Mouse (Mus musculus) intestine, embryonic 15.5 days (tissue): ENCODE results near the gene Klf15. TPM values are rescaled to one million over a fixed set of nuclear protein-coding genes. Genes with fewer than 3 reads are reported as not detected.

Experiments used
- ATAC-seq: fragments of 200-750 bp; cut with Nextera tagmentation; 2 replicates; pipeline ENCODE4 v1.8.0; 2017; ENCODE audit warnings: moderate TSS enrichment, moderate library complexity
- H3K27ac ChIP-seq: fragments of 300-500 bp; sonication (generic); 2 replicates; pipeline ENCODE4 v1.5.1; 2015; ENCODE audit warnings: mild to moderate bottlenecking, inconsistent platforms
- H3K27me3 ChIP-seq: fragments of 300-500 bp; sonication (generic); replicated peaks from 2 replicates; pipeline ENCODE4 v1.6.1; 2015; ENCODE audit warnings: inconsistent platforms
- H3K36me3 ChIP-seq: fragments of 300-500 bp; sonication (generic); 2 replicates; pipeline ENCODE4 v1.6.1; 2015; ENCODE audit warnings: inconsistent platforms
- H3K4me1 ChIP-seq: fragments of 300-500 bp; sonication (generic); replicated peaks from 2 replicates; pipeline ENCODE4 v1.6.1; 2015; ENCODE audit warnings: inconsistent platforms
- H3K4me2 ChIP-seq: fragments of 300-500 bp; sonication (generic); replicated peaks from 2 replicates; pipeline ENCODE4 v1.6.1; 2015; ENCODE audit warnings: mild to moderate bottlenecking, inconsistent platforms
- H3K4me3 ChIP-seq: fragments of 300-500 bp; sonication (generic); replicated peaks from 2 replicates; pipeline ENCODE4 v1.5.1; 2015; ENCODE audit warnings: inconsistent platforms
- H3K9ac ChIP-seq: fragments of 300-500 bp; sonication (generic); 2 replicates; pipeline ENCODE4 v1.6.1; 2015; ENCODE audit warnings: inconsistent platforms
- H3K9me3 ChIP-seq: fragments of 300-500 bp; sonication (generic); 2 replicates; pipeline ENCODE4 v1.6.1; 2016; ENCODE audit warnings: inconsistent platforms
- WGBS: fragments of 180-500 bp; shearing (Covaris S2); methylation state at CpG from one replicate; pipeline ENCODE4 v1.1.7; 2015; 5-methylcytosine and 5-hydroxymethylcytosine counted together
- polyA plus RNA-seq: library from polyadenylated mRNA; unstranded; fragments of >200 nt; fragmentation: Nextera tagmentation; extraction: Ambion mirVana; gene quantifications from 2 replicates; pipeline ENCODE4 v1.2.1, GENCODE M21; 2015

Gene Klf15
- polyA plus RNA-seq, 1 experiment from 2014 or later = 6.3 TPM

- Histone ChIP-seq H3K9me3 (no peaks in the 10 kb centered on the region), H3K4me1 (peaks cover 14% of the 10 kb centered on the region), H3K9ac (no peak overlapping the region), H3K36me3 (no peaks in the 10 kb centered on the region), H3K27me3 (peaks cover 9% of the 10 kb centered on the region), H3K4me3 (no peak overlapping the region), H3K4me2 (no peak overlapping the region), H3K27ac (no peak overlapping the region)
- WGBS = 84% methylated on average over 10 of the region's 10 CpGs
- ATAC-seq = no peak
These were observed 3.7 kb downstream of the Klf15 start for GRCm38 (mm10) chr6:90466079-90466478.

- H3K4me3 ChIP-seq = no peak overlapping the region
- H3K27me3 ChIP-seq = peaks cover under 1% of the 10 kb centered on the region; the same call in 1 of the 2 replicates
- no peak overlapping the region for H3K27ac ChIP-seq
- no peak overlapping the region for H3K9ac ChIP-seq
- ATAC-seq = no peak
- 90% methylated on average over 12 of the region's 12 CpGs for WGBS
- no peak overlapping the region for H3K4me2 ChIP-seq
- H3K36me3 ChIP-seq = no peaks in the 10 kb centered on the region
- no peaks in the 10 kb centered on the region for H3K9me3 ChIP-seq
- peaks cover 13% of the 10 kb centered on the region for H3K4me1 ChIP-seq
These were observed 4.6 kb downstream of the Klf15 start for GRCm38 (mm10) chr6:90466847-90467410.

GRCm38 (mm10) chr6:90468216-90468615 lies 5.8 kb downstream of the Klf15 start:
- no peaks in the 10 kb centered on the region for H3K9me3 ChIP-seq
- no peaks in the 10 kb centered on the region for H3K36me3 ChIP-seq
- H3K27me3 ChIP-seq = no peaks in the 10 kb centered on the region
- H3K4me1 ChIP-seq = peaks cover 6% of the 10 kb centered on the region; the same call in 1 of the 2 replicates
- H3K4me3 ChIP-seq = no peak overlapping the region
- H3K4me2 ChIP-seq = no peak overlapping the region
- H3K27ac ChIP-seq = no peak overlapping the region
- 73% methylated on average over 1 of the region's 1 CpGs for WGBS
- no peak overlapping the region for H3K9ac ChIP-seq
- ATAC-seq = no peak

GRCm38 (mm10) chr6:90469041-90469440 lies 6.7 kb downstream of the Klf15 start:
- H3K9me3 ChIP-seq = no peaks in the 10 kb centered on the region
- no peak overlapping the region for H3K9ac ChIP-seq
- 86% methylated on average over 6 of the region's 6 CpGs for WGBS
- no peaks in the 10 kb centered on the region for H3K36me3 ChIP-seq
- no peak overlapping the region for H3K27ac ChIP-seq
- H3K4me2 ChIP-seq = no peak overlapping the region
- H3K27me3 ChIP-seq = no peaks in the 10 kb centered on the region
- H3K4me1 ChIP-seq = no peaks in the 10 kb centered on the region
- no peak overlapping the region for H3K4me3 ChIP-seq
- no peak for ATAC-seq

- H3K27ac ChIP-seq = no peak overlapping the region
- H3K9me3 ChIP-seq = no peaks in the 10 kb centered on the region
- H3K27me3 ChIP-seq = no peaks in the 10 kb centered on the region
- no peaks in the 10 kb centered on the region for H3K4me1 ChIP-seq
- H3K4me2 ChIP-seq = no peak overlapping the region
- WGBS = 89% methylated on average over 2 of the region's 2 CpGs
- no peak overlapping the region for H3K4me3 ChIP-seq
- no peaks in the 10 kb centered on the region for H3K36me3 ChIP-seq
- ATAC-seq = no peak
- no peak overlapping the region for H3K9ac ChIP-seq
These were observed 7.9 kb downstream of the Klf15 start for GRCm38 (mm10) chr6:90470255-90470654.

GRCm38 (mm10) chr6:90470947-90471541 lies 8.7 kb downstream of the Klf15 start:
- 61% methylated on average over 12 of the region's 12 CpGs for WGBS
- ATAC-seq = no peak
- Histone ChIP-seq H3K27ac (0 out of 2 replicates have a peak overlapping the region, but pooled peaks have one; percentile 1), H3K4me3 (no peak overlapping the region), H3K4me1 (no peaks in the 10 kb centered on the region), H3K36me3 (no peaks in the 10 kb centered on the region), H3K9ac (no peak overlapping the region), H3K27me3 (no peaks in the 10 kb centered on the region), H3K4me2 (no peak overlapping the region), H3K9me3 (no peaks in the 10 kb centered on the region)

- WGBS = 68% methylated on average over 4 of the region's 4 CpGs
- Histone ChIP-seq H3K4me3 (no peak overlapping the region), H3K36me3 (no peaks in the 10 kb centered on the region), H3K27me3 (no peaks in the 10 kb centered on the region), H3K4me2 (no peak overlapping the region), H3K9me3 (no peaks in the 10 kb centered on the region), H3K4me1 (0 out of 2 replicates have a peak, but pooled peaks cover 2% of the 10 kb centered on the region), H3K27ac (no peak overlapping the region), H3K9ac (no peak overlapping the region)
- ATAC-seq = no peak
These were observed 9.7 kb downstream of the Klf15 start for GRCm38 (mm10) chr6:90472079-90472478.

- H3K27me3 ChIP-seq = no peaks in the 10 kb centered on the region
- H3K4me3 ChIP-seq = no peak overlapping the region
- H3K27ac ChIP-seq = no peak overlapping the region
- no peak overlapping the region for H3K4me2 ChIP-seq
- no peaks in the 10 kb centered on the region for H3K36me3 ChIP-seq
- no peak for ATAC-seq
- no peak overlapping the region for H3K9ac ChIP-seq
- 0 out of 2 replicates have a peak, but pooled peaks cover 2% of the 10 kb centered on the region for H3K4me1 ChIP-seq
- H3K9me3 ChIP-seq = no peaks in the 10 kb centered on the region
- WGBS = 92% methylated on average over 3 of the region's 3 CpGs
These were observed 10.3 kb downstream of the Klf15 start for GRCm38 (mm10) chr6:90472697-90473096.

GRCm38 (mm10) chr6:90473630-90474360 lies 11.4 kb downstream of the Klf15 start:
- Histone ChIP-seq H3K9me3 (no peaks in the 10 kb centered on the region), H3K27me3 (no peaks in the 10 kb centered on the region), H3K9ac (no peak overlapping the region), H3K4me1 (0 out of 2 replicates have a peak, but pooled peaks cover 2% of the 10 kb centered on the region), H3K4me3 (no peak overlapping the region), H3K4me2 (no peak overlapping the region), H3K27ac (no peak overlapping the region), H3K36me3 (no peaks in the 10 kb centered on the region)
- no peak for ATAC-seq
- WGBS = 94% methylated on average over 24 of the region's 24 CpGs

- Histone ChIP-seq H3K4me3 (no peak overlapping the region), H3K9ac (no peak overlapping the region), H3K27ac (no peak overlapping the region), H3K36me3 (no peaks in the 10 kb centered on the region), H3K4me2 (no peak overlapping the region), H3K27me3 (no peaks in the 10 kb centered on the region), H3K9me3 (no peaks in the 10 kb centered on the region), H3K4me1 (0 out of 2 replicates have a peak, but pooled peaks cover 2% of the 10 kb centered on the region)
- WGBS = 88% methylated on average over 3 of the region's 3 CpGs
- ATAC-seq = no peak
These were observed 12.0 kb downstream of the Klf15 start for GRCm38 (mm10) chr6:90474361-90474750.

- Histone ChIP-seq H3K4me1 (0 out of 2 replicates have a peak, but pooled peaks cover 2% of the 10 kb centered on the region), H3K9me3 (no peaks in the 10 kb centered on the region), H3K27me3 (no peaks in the 10 kb centered on the region), H3K9ac (no peak overlapping the region), H3K27ac (no peak overlapping the region), H3K4me2 (no peak overlapping the region), H3K4me3 (no peak overlapping the region), H3K36me3 (no peaks in the 10 kb centered on the region)
- no peak for ATAC-seq
- 70% methylated on average over 4 of the region's 4 CpGs for WGBS
These were observed 12.9 kb downstream of the Klf15 start for GRCm38 (mm10) chr6:90475176-90475853.

- no peak for ATAC-seq
- no peak overlapping the region for H3K9ac ChIP-seq
- no peak overlapping the region for H3K4me3 ChIP-seq
- no peak overlapping the region for H3K4me2 ChIP-seq
- no peak overlapping the region for H3K27ac ChIP-seq
- H3K4me1 ChIP-seq = 0 out of 2 replicates have a peak, but pooled peaks cover 2% of the 10 kb centered on the region
- no peaks in the 10 kb centered on the region for H3K9me3 ChIP-seq
- no peaks in the 10 kb centered on the region for H3K36me3 ChIP-seq
- 75% methylated on average over 3 of the region's 3 CpGs for WGBS
- H3K27me3 ChIP-seq = no peaks in the 10 kb centered on the region
These were observed 13.5 kb downstream of the Klf15 start for GRCm38 (mm10) chr6:90475854-90476212.
